Mouse (Mus musculus) cerebellum, adult 2 months (tissue): ENCODE results near the gene Vash2. TPM values are rescaled to one million over a fixed set of nuclear protein-coding genes. Genes with fewer than 3 reads are reported as not detected.

Experiments used
- DNase-seq, 2 experiments: peaks; one replicate each; pipeline ENCODE4 v3.0.0; 2021
- H3K27ac ChIP-seq: fragments of 200-500 bp; 2 replicates; pipeline ENCODE4 v1.5.1; 2012; ENCODE audit warnings: low read length, control low read depth, inconsistent platforms; ENCODE audit not compliant: insufficient read depth
- H3K27me3 ChIP-seq: fragments of 200-500 bp; 2 replicates; pipeline ENCODE4 v1.6.1; 2012; ENCODE audit warnings: inconsistent platforms, mild to moderate bottlenecking, low read length, moderate library complexity; ENCODE audit not compliant: control insufficient read depth, insufficient read depth
- H3K4me1 ChIP-seq: fragments of 200-500 bp; 2 replicates; pipeline ENCODE4 v1.6.1; 2011; ENCODE audit warnings: low read length; ENCODE audit not compliant: control insufficient read depth, insufficient read depth
- H3K4me3 ChIP-seq: fragments of 200-500 bp; replicated peaks from 2 replicates; pipeline ENCODE3; 2011; ENCODE audit warnings: mild to moderate bottlenecking, low read depth, low read length, control low read depth; ENCODE audit not compliant: insufficient read depth
- CTCF ChIP-seq: fragments of 200-500 bp; IDR thresholded peaks from 2 replicates; pipeline ENCODE4 v1.5.1; 2011; ENCODE audit warnings: low read depth, mild to moderate bottlenecking, control low read depth, low read length, moderate library complexity, borderline replicate concordance; ENCODE audit not compliant: insufficient read depth
- POLR2A ChIP-seq: fragments of 200-500 bp; IDR thresholded peaks from 2 replicates; pipeline ENCODE4 v1.6.1; 2011; ENCODE audit warnings: low read length, control low read depth, borderline replicate concordance; ENCODE audit not compliant: insufficient read depth
- WGBS: fragments of 180-500 bp; shearing (Covaris S2); methylation state at CpG from one replicate; pipeline ENCODE4 v1.1.7; 2018; 5-methylcytosine and 5-hydroxymethylcytosine counted together
- polyA plus RNA-seq: library from polyadenylated mRNA; depleted of rRNA; stranded (reverse); fragments of >200 nt; gene quantifications from 2 replicates; pipeline ENCODE4 v1.2.3, GENCODE M21; 2012

Gene Vash2
- polyA plus RNA-seq, 1 experiment = 3.0 TPM

GRCm38 (mm10) chr1:190972612-190973192, 6.4 kb downstream of the Vash2 start:
- no peak overlapping the region for H3K27ac ChIP-seq
- TF ChIP-seq CTCF (no peak), POLR2A (no peak)
- H3K4me3 ChIP-seq = no peak overlapping the region
- WGBS = 53% methylated on average over 7 of the region's 7 CpGs
- H3K4me1 ChIP-seq = peaks cover 10% of the 10 kb centered on the region
- no peaks in the 10 kb centered on the region for H3K27me3 ChIP-seq
- no peak for DNase-seq

GRCm38 (mm10) chr1:190971708-190972610, 7.1 kb downstream of the Vash2 start:
- no peaks in the 10 kb centered on the region for H3K27me3 ChIP-seq
- H3K27ac ChIP-seq = no peak overlapping the region
- WGBS = 28% methylated on average over 14 of the region's 14 CpGs
- no peak overlapping the region for H3K4me3 ChIP-seq
- peak; percentile 52 to 75 for DNase-seq
- H3K4me1 ChIP-seq = peaks cover 10% of the 10 kb centered on the region
- no peak for TF ChIP-seq CTCF
- no peak for TF ChIP-seq POLR2A

DNA sequence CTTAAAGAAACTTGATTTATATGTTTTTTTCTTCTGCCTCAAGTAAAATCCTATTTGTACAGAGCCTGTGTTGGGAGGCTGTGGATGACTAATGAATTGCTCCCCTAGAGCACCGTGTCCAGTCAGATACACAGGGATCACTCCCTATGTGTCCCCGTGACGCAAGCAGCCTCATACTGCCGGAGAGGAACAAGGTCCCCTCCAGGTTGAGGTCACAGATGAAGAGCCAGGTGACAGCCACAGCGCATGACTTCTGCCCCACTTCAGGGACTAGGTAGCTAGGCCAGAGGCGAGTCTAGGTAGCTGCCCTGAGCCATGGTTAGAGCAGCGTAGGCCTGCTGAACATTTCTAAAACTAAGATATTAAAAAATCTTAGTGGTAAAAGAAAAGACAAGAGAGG, 11.1 kb downstream of the Vash2 start:
- 95% methylated on average over 7 of the region's 7 CpGs for WGBS
- no peaks in the 10 kb centered on the region for H3K27me3 ChIP-seq
- TF ChIP-seq CTCF (no peak), POLR2A (no peak)
- DNase-seq = no peak
- no peak overlapping the region for H3K4me3 ChIP-seq
- no peak overlapping the region for H3K27ac ChIP-seq
- peaks cover 15% of the 10 kb centered on the region for H3K4me1 ChIP-seq

DNA sequence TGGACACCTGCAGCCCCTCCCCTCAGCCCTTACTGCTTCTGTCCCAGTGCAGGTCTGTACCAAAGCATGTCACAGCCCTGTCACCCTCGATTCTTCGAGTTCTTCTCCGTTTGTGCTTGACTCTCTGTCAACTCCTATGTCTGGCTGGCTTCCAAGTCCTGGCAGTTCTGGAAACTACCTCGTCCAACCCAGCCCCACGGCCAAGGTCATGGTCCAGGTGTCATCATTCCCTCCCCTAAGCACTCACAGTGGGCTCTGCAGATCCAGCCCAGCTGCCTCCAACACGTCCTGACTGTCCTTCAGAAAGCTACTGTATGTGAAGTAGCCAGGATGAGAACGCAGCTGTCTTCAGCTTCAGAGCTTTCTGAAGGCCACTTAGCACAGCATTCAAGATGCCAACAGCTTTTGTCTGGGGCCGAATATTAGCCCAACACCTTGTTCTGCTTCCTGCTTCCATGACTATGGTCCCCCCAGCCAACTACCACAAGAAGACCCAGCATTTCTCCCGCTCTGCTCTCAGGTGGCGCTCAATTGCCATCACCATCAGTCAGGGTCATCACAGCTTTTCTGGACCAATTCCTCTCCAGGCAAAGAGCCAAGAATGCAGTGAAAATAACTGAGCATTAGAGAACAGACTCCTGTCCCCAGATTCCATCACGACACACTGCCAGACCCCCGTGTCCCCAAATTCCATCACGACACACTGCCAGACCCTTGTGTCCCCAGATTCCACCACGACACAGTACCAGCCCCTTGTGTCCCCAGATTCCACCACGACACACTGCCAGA, 13.9 kb downstream of the Vash2 start:
- TF ChIP-seq POLR2A (no peak), CTCF (no peak)
- 0 out of 2 replicates have a peak, but pooled peaks cover 5% of the 10 kb centered on the region for H3K4me1 ChIP-seq
- no peak overlapping the region for H3K4me3 ChIP-seq
- no peaks in the 10 kb centered on the region for H3K27me3 ChIP-seq
- H3K27ac ChIP-seq = no peak overlapping the region
- no peak for DNase-seq
- 28% methylated on average over 15 of the region's 15 CpGs for WGBS

DNA sequence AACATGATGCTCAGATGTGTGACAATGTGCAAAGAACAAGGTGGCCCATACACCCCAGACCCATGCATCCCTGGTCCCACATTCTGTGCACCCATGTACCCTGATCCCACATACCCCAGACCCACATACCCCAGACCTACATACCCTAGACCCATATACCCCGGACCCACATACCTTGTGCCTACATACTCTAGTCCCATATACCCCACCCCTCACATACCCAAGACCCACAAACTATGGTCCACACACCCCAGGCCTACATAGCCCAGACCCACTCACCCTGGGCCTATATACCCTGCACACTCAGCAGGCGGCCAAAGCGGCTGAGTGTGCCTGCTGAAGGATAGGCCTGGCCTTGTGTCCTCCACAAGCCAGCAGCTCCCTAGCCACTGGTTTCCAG, 16.3 kb downstream of the Vash2 start:
- 96% methylated on average over 3 of the region's 3 CpGs for WGBS

GRCm38 (mm10) chr1:190958821-190959220, 20.3 kb downstream of the Vash2 start:
- no peaks in the 10 kb centered on the region for H3K27me3 ChIP-seq
- H3K4me3 ChIP-seq = no peak overlapping the region
- no peaks in the 10 kb centered on the region for H3K4me1 ChIP-seq
- no peak for DNase-seq
- TF ChIP-seq CTCF (no peak), POLR2A (no peak)
- H3K27ac ChIP-seq = no peak overlapping the region
- 65% methylated on average over 5 of the region's 5 CpGs for WGBS

More for the DNA sequence above, 16.3 kb downstream of the Vash2 start:
- Histone ChIP-seq H3K4me3 (no peak overlapping the region), H3K4me1 (0 out of 2 replicates have a peak, but pooled peaks cover 5% of the 10 kb centered on the region), H3K27me3 (no peaks in the 10 kb centered on the region), H3K27ac (no peak overlapping the region)
- no peak for TF ChIP-seq POLR2A
- TF ChIP-seq CTCF = no peak
- no peak for DNase-seq

DNA sequence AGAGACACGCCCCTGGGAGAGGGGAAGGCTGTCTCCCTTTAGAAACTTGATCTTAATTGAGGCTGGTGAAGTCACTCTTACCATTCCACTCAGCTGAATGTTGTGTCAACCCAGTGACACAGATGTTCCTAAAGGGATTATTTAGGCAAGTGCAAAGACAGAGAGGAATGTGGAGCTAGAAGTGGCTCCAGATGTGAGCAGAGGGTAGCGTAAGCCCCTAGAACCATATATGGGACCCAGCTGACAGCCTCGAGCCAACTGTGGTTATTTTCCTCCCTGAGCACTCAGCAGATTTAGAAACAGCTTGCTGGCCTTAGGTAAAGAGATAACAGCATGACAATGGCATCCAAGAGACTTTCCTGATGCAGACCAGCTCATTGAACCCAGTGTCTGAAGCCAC, 26.1 kb downstream of the Vash2 start:
- no peaks in the 10 kb centered on the region for H3K27me3 ChIP-seq
- 95% methylated on average over 3 of the region's 3 CpGs for WGBS
- H3K4me3 ChIP-seq = no peak overlapping the region
- TF ChIP-seq CTCF = no peak
- no peak for TF ChIP-seq POLR2A
- no peak overlapping the region for H3K27ac ChIP-seq
- peaks cover 10% of the 10 kb centered on the region for H3K4me1 ChIP-seq
- no peak for DNase-seq

DNA sequence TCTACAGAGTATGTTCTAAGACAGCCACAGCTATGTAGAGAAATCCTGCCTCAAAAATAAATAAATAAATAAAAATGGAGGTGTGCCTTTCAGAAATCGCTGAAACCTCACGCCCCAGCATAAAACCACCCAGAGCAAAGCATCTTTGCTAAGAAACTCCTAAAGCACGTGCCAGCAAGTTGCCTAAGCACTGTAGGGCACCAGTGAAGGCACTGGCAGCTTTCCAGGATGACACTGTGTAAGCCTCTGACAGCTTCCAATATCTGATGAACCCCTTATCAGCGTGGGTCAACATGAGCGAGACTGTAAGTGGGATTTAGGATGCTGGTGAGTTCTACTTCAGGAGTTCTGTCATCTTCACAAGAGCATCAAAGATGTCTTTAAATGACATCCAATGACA, 28.1 kb downstream of the Vash2 start:
- H3K4me3 ChIP-seq = no peak overlapping the region
- WGBS = 83% methylated on average over 5 of the region's 5 CpGs

More for the DNA sequence above, 28.1 kb downstream of the Vash2 start:
- TF ChIP-seq POLR2A (no peak), CTCF (no peak)
- no peaks in the 10 kb centered on the region for H3K27me3 ChIP-seq
- H3K4me1 ChIP-seq = peaks cover 12% of the 10 kb centered on the region
- no peak overlapping the region for H3K27ac ChIP-seq
- DNase-seq = no peak
